Mouse (Mus musculus) left cerebral cortex, adult 18-20 months (tissue): ENCODE measurements around the gene Snapc3. TPM values are rescaled to one million over a fixed set of nuclear protein-coding genes. Genes with fewer than 3 reads are reported as not detected.
"Not testable (repeated sequence)": the region's sequence is repeated elsewhere in the genome, so short reads cannot be mapped to it uniquely, and the experiment has no call there.

Experiments used
- DNase-seq, 2 experiments: peaks; one replicate each; pipeline ENCODE4 v3.0.0; 2021 to 2022; ENCODE audit warnings: low spot score in 2 of 2, mixed read lengths in 1 of 2
- total RNA-seq, 2 experiments: library from RNA; stranded (reverse); gene quantifications; 2 replicates each; pipeline ENCODE4 v1.2.3; 2021

The Snapc3 gene
- total RNA-seq, 2 experiments from 2014 or later, result 37.6 to 38.5 TPM

GRCm38 (mm10) chr4:83493112-83493511, 75.6 kb downstream of the Snapc3 start:
- DNase-seq, result no peak

GRCm38 (mm10) chr4:83497013-83497412, 79.5 kb downstream of the Snapc3 start:
- DNase-seq, result not testable (repeated sequence)

- DNase-seq, result peak; percentile 25 to 29
Observed at GRCm38 (mm10) chr4:83500154-83501036, 82.9 kb downstream of the Snapc3 start.

GRCm38 (mm10) chr4:83501037-83501430, 83.5 kb downstream of the Snapc3 start:
- no peak for DNase-seq

GRCm38 (mm10) chr4:83509600-83509999, 92.1 kb downstream of the Snapc3 start:
- no peak for DNase-seq

GRCm38 (mm10) chr4:83511083-83511482, 93.6 kb downstream of the Snapc3 start:
- DNase-seq, result no peak

- DNase-seq, result no peak
Observed at GRCm38 (mm10) chr4:83512217-83512616, 94.7 kb downstream of the Snapc3 start.

GRCm38 (mm10) chr4:83512644-83513043, 95.1 kb downstream of the Snapc3 start:
- DNase-seq, result no peak

- DNase-seq, result no peak
Observed at GRCm38 (mm10) chr4:83514183-83514582, 96.7 kb downstream of the Snapc3 start.

GRCm38 (mm10) chr4:83514976-83515669, 97.6 kb downstream of the Snapc3 start:
- DNase-seq, result peak in 1 of 2 experiments; percentile 6

- DNase-seq, result not testable (repeated sequence)
Observed at GRCm38 (mm10) chr4:83516144-83516543, 98.6 kb downstream of the Snapc3 start.

Other genes with a start within 250 kb of the Snapc3 start
- 10 to 100 TPM; 65.1 to 69.9 TPM for gene Ttc39b, start 93.5 kb upstream of the Snapc3 start, total RNA-seq
- 100 to 1,000 TPM; 207 to 210 TPM for gene Psip1, start 68.7 kb downstream of the Snapc3 start, total RNA-seq
- gene Ccdc171, start 107.8 kb downstream of the Snapc3 start, total RNA-seq, result 1 to 10 TPM; 4.9 to 5.8 TPM